Mouse (Mus musculus): ENCODE measurements around the gene Pcid2. TPM values are rescaled to one million over a fixed set of nuclear protein-coding genes. Genes with fewer than 3 reads are reported as not detected.

The Pcid2 gene
- polyA plus RNA-seq, 1 experiment = 38.5 TPM

- DNase-seq (ENCODE audit: low read depth) = no peak
- TF ChIP-seq CTCF (IDR thresholded peaks at IDR 0.05; ENCODE audit: borderline replicate concordance, extremely low read depth, insufficient read depth, insufficient read length) = no peak
- no peak for TF ChIP-seq POLR2A (IDR thresholded peaks at IDR 0.05; ENCODE audit: borderline replicate concordance, extremely low read depth, insufficient read depth, insufficient read length, poor library complexity, severe bottlenecking)
These were observed 76.8 kb downstream of the Pcid2 start for GRCm38 (mm10) chr8:13028482-13028881.

DNA sequence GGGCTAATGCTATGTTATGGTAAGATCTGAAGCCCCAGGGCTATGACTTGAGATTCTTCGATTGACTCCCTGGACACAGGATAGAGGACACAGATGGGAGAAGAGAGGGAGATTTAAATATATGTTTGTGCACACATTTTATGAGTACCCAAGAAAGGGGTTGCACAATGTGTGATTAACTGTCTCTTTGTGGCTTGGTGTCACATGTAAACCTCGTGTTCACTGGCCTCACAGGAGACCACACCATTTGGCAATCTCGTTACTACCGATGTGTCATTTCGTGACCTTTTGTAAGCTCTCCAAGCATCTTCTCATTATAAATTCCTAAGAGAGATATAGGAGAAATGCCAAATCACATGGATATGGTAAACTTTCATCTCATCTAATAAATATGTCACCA, 77.6 kb downstream of the Pcid2 start:
- TF ChIP-seq POLR2A (IDR thresholded peaks at IDR 0.05; ENCODE audit: borderline replicate concordance, extremely low read depth, insufficient read depth, insufficient read length, poor library complexity, severe bottlenecking) (no peak), CTCF (IDR thresholded peaks at IDR 0.05; ENCODE audit: borderline replicate concordance, extremely low read depth, insufficient read depth, insufficient read length) (no peak)
- DNase-seq (ENCODE audit: low read depth) = no peak

Other genes starting within 250 kb of the Pcid2 start
- gene Mcf2l, start 231.7 kb downstream of the Pcid2 start, polyA plus RNA-seq (2012; rRNA removed) = 114 and 189 TPM in 2 replicates
- 0.33 and 0.40 TPM in 2 replicates for gene F7, start 79.4 kb downstream of the Pcid2 start, polyA plus RNA-seq (2012; rRNA removed)
- 0.16 and 0.37 TPM in 2 replicates for gene F10, start 68.2 kb downstream of the Pcid2 start, polyA plus RNA-seq (2012; rRNA removed)
- gene Proz, start 44.5 kb downstream of the Pcid2 start, polyA plus RNA-seq (2012; rRNA removed) = 0.12 and 0.15 TPM in 2 replicates
- 60.6 and 67.6 TPM in 2 replicates for gene Cul4a, start 162 bp upstream of the Pcid2 start, polyA plus RNA-seq (2012; rRNA removed)
- 247 and 265 TPM in 2 replicates for gene Lamp1, start 53.7 kb upstream of the Pcid2 start, polyA plus RNA-seq (2012; rRNA removed)
- 14.4 and 16.6 TPM in 2 replicates for gene Grtp1, start 95.2 kb upstream of the Pcid2 start, polyA plus RNA-seq (2012; rRNA removed)
- 0.14 and 0.29 TPM in 2 replicates for gene Adprhl1, start 148.7 kb upstream of the Pcid2 start, polyA plus RNA-seq (2012; rRNA removed)
- 42.6 and 44.2 TPM in 2 replicates for gene Dcun1d2, start 182.7 kb upstream of the Pcid2 start, polyA plus RNA-seq (2012; rRNA removed)
- 35.5 and 38.3 TPM in 2 replicates for gene Tmco3, start 182.7 kb upstream of the Pcid2 start, polyA plus RNA-seq (2012; rRNA removed)
- 142 and 190 TPM in 2 replicates for gene Tfdp1, start 233.3 kb upstream of the Pcid2 start, polyA plus RNA-seq (2012; rRNA removed)